Mouse (Mus musculus) small intestine, adult 2 months (tissue): ENCODE results near the gene Gm128. TPM values are rescaled to one million over a fixed set of nuclear protein-coding genes. Genes with fewer than 3 reads are reported as not detected.
A peak's percentile ranks its signal among the peaks of the same experiment; 100 is the strongest.

Experiments used
- H3K27ac ChIP-seq: fragments of 200-500 bp; 2 replicates; pipeline ENCODE4 v1.5.1; 2012; ENCODE audit warnings: low read depth, low read length, control low read depth, inconsistent platforms; ENCODE audit not compliant: insufficient read depth
- H3K27me3 ChIP-seq: fragments of 200-500 bp; 2 replicates; pipeline ENCODE4 v1.6.1; 2012; ENCODE audit warnings: mild to moderate bottlenecking, moderate library complexity, low read length, inconsistent platforms; ENCODE audit not compliant: control insufficient read depth, insufficient read depth
- H3K36me3 ChIP-seq: fragments of 200-500 bp; 2 replicates; pipeline ENCODE4 v1.6.1; 2012; ENCODE audit warnings: mild to moderate bottlenecking, low read length, control low read depth, inconsistent platforms; ENCODE audit not compliant: control insufficient read depth, insufficient read depth
- H3K4me1 ChIP-seq: fragments of 200-500 bp; 2 replicates; pipeline ENCODE4 v1.6.1; 2012; ENCODE audit warnings: low read length, inconsistent platforms, mixed read lengths; ENCODE audit not compliant: control insufficient read depth, insufficient read depth, insufficient read length
- H3K4me3 ChIP-seq: fragments of 200-500 bp; 2 replicates; pipeline ENCODE4 v1.5.1; 2012; ENCODE audit warnings: low read depth, mild to moderate bottlenecking, control low read depth, inconsistent platforms, low read length, moderate library complexity
- CTCF ChIP-seq: fragments of 200-500 bp; IDR thresholded peaks from 2 replicates; pipeline ENCODE4 v1.5.1; 2012; ENCODE audit warnings: low read depth, mild to moderate bottlenecking, control low read depth, inconsistent platforms, low read length, moderate library complexity, mixed read lengths; ENCODE audit not compliant: insufficient replicate concordance, insufficient read length; ENCODE audit errors: extremely low read depth
- POLR2A ChIP-seq: fragments of 200-500 bp; IDR thresholded peaks from 2 replicates; pipeline ENCODE4 v1.6.1; 2012; ENCODE audit warnings: low read depth, mild to moderate bottlenecking, control low read depth, inconsistent platforms, low read length, moderate library complexity
- WGBS: fragments of 180-500 bp; shearing (Covaris S2); methylation state at CpG from one replicate; pipeline ENCODE4 v1.1.7; 2018; 5-methylcytosine and 5-hydroxymethylcytosine counted together
- polyA plus RNA-seq: library from polyadenylated mRNA; depleted of rRNA; stranded (reverse); fragments of >200 nt; gene quantifications from 2 replicates; pipeline ENCODE4 v1.2.3, GENCODE M21; 2012

Gm128 gene
- polyA plus RNA-seq, 1 experiment: 0.13 TPM

DNA sequence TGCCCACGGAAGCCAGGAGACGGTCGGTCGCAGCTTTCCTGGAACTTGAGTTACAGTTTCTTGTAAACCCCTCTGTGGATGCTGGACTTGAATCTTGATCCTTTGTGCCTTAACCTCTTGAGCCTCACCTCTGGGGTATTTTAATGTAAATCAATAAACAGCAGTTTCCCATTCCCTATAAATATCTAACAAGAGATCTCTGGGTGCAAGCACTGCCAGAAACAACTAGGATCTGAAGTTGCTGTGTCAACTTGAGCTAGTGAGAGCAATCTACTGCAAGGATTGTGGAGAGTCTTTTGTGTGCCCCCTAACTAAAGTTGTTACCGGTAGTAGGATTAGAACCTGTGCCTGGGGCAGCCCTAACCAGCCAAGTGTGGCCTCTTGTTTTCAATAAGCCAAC lies 44.0 kb upstream of the Gm128 start:
- WGBS: 86% methylated on average over 5 of the region's 5 CpGs
- Histone ChIP-seq H3K27ac (no peak overlapping the region; the same call in 1 of the 2 replicates), H3K4me3 (no peak overlapping the region), H3K4me1 (peaks cover 3% of the 10 kb centered on the region; the same call in 1 of the 2 replicates), H3K27me3 (no peaks in the 10 kb centered on the region), H3K36me3 (peaks cover 24% of the 10 kb centered on the region)
- no peak for TF ChIP-seq POLR2A
- no peak for TF ChIP-seq CTCF

DNA sequence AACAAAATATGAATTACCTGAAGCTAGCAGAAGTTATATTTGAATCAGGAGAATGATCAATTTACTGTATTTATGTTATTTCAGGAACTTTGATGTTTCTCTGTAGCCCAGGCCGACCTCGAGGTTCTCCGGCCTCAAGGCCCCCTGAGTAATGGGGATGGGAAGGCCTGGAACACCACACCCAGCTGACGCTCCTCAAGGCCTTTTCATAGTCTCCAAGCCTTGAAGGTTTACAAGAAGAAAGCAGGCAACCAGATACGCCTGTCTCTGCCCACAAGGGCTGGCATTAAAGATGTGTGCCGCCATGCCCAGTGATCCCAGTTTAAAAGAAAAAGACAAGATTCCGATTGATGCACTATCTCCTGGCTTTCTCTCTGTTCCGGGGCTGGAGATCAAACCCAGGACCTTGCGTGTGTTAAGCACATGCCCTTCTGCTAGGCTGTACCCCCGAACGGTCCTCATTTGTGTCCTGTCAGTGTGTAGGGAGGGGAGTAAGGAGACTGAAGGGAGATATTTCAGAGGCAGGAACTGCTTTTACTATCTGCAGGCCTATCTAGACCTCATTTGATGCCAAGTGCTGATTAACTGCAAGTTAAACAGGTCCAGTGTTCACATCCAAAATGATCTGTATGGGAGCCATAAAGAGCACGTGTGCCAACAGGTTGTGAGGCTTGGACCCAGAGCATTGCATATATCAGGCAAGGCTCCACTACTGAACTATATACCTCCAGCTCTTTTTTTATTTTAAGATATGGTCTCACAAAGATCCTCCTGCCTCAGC lies 43.3 kb upstream of the Gm128 start:
- Histone ChIP-seq H3K27me3 (no peaks in the 10 kb centered on the region), H3K36me3 (peaks cover 18% of the 10 kb centered on the region), H3K4me3 (peak overlapping the region; percentile 0; the same call in 1 of the 2 replicates), H3K27ac (no peak overlapping the region), H3K4me1 (peaks cover 3% of the 10 kb centered on the region; the same call in 1 of the 2 replicates)
- no peak for TF ChIP-seq CTCF
- TF ChIP-seq POLR2A: no peak
- WGBS: 74% methylated on average over 12 of the region's 12 CpGs

DNA sequence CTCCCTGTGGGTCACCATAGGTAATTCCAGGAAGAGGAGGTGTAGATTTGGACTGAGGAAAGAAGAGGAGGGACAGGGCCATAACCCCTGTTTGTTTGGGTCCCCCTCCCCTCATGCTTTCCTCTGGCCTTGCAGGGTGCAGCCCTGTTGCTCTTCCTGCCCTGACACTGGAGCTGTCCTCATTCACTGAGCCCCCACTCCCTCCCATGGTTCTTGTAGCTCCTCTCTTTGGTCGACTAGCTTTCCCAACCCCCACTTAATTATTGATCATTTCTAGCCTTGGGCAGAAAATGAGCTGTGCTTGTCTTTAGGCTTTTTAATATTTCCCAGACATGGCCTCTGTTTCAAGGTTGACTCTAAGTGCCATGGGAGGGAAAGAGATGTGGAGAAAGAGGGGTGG lies 42.7 kb upstream of the Gm128 start:
- TF ChIP-seq POLR2A (no peak), CTCF (no peak)
- Histone ChIP-seq H3K27ac (no peak overlapping the region), H3K36me3 (peaks cover 15% of the 10 kb centered on the region), H3K4me3 (peak overlapping the region; percentile 41), H3K4me1 (peaks cover 3% of the 10 kb centered on the region; the same call in 1 of the 2 replicates), H3K27me3 (no peaks in the 10 kb centered on the region)
- WGBS: 4% methylated on average over 1 of the region's 1 CpGs

DNA sequence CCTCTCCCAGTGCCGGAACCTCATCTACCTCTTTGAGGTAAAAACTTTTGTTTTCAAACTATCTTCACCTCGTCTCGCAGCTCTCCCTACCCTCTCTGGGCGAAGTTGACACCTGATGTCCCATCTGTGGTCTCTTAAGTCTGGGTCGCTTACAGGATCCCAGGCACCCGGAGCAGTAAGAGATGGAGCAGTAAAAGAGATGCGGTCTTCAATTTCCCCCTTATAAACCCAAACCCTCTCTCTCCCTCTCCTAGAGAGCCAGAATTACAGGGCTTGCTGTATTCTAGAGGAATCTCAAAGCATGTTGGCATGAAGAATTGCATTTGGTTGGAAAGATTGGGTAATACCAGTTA lies 42.2 kb upstream of the Gm128 start:
- TF ChIP-seq CTCF (no peak), POLR2A (no peak)
- peak overlapping the region; percentile 88 for H3K27ac ChIP-seq
- H3K4me1 ChIP-seq: peaks cover 3% of the 10 kb centered on the region; the same call in 1 of the 2 replicates
- WGBS: 2% methylated on average over 7 of the region's 7 CpGs
- peak overlapping the region; percentile 85 for H3K4me3 ChIP-seq
- H3K36me3 ChIP-seq: peaks cover 13% of the 10 kb centered on the region
- no peaks in the 10 kb centered on the region for H3K27me3 ChIP-seq

DNA sequence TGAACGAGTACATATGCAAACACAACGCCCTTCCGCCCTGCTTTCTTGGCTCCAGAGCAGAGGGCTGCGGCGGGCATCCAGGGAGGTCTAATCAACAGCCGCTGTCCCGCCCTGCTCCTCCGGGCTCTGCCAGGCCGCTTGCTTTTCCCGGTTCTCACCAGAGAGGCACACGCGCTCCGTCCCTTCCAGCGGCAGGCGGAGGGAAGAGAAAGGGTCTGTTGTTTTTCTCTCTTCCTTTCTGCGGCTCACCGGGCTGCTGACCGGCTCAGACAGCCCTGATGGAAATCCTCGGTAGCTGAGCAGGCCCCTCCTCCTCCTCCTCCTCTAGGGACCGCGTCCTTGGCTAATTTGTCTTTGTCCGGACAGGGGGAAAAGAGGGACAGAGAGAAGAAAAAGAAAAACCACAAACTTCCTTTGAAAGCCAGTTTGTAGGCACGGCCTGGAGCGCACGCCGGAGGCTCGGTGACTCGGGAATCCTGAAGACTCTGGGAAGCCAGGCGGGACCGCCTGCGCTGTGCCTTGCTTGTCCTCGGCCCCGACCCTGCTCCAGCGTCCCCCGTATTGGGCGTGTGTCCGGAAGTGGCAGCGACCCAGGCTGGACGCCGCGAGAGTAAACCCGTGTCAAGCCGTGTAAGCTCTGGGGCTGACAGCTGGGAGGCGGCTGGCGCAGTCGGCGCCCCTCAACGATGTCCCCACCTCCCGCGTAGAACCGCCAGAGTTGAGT lies 41.6 kb upstream of the Gm128 start:
- Histone ChIP-seq H3K4me3 (peak overlapping the region; percentile 85), H3K27me3 (no peaks in the 10 kb centered on the region), H3K4me1 (peaks cover 3% of the 10 kb centered on the region; the same call in 1 of the 2 replicates), H3K27ac (peak overlapping the region; percentile 88), H3K36me3 (peaks cover 7% of the 10 kb centered on the region)
- TF ChIP-seq CTCF (no peak), POLR2A (peak; percentile 70)
- under 1% methylated on average over 51 of the region's 51 CpGs for WGBS

DNA sequence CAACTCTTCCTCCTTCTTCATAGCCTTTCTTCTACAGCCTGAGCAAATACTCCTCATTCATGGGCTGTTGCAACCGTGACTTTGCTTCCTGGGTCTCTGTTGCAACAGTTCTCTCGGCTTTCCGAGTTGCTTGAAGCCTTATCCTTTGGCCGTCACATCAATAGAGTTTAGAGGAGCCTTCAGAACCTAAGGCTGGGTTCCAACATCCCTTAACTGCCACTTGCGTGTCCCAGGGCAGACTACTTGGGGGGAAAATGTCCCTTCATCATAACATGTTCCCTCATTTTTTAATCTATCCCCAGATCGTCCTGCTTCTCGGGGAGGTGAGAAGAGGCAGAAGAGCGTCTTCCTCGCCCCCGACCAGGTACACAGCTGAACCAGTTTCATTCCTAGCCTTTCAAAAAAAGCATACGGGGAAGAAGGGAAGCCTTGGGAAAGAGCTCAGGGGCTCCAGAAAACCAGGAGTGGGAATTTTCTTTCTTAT lies 41.0 kb upstream of the Gm128 start:
- peak overlapping the region; percentile 85 for H3K4me3 ChIP-seq
- 1% methylated on average over 11 of the region's 11 CpGs for WGBS
- peak overlapping the region; percentile 88 for H3K27ac ChIP-seq
- peaks cover 1% of the 10 kb centered on the region; the same call in 1 of the 2 replicates for H3K36me3 ChIP-seq
- peaks cover 4% of the 10 kb centered on the region; the same call in 1 of the 2 replicates for H3K4me1 ChIP-seq
- no peaks in the 10 kb centered on the region for H3K27me3 ChIP-seq
- TF ChIP-seq POLR2A: no peak
- no peak for TF ChIP-seq CTCF
